Mouse (Mus musculus): Measurements from ENCODE around the gene Otop2. TPM values are rescaled to one million over a fixed set of nuclear protein-coding genes. Genes with fewer than 3 reads are reported as not detected.
A peak's percentile ranks its signal among the peaks of the same experiment; 100 is the strongest.

Gene Otop2
- total RNA-seq, 2 experiments from 2014 or later, result not detected

GRCm38 (mm10) chr11:115295939-115296338 is 11.0 kb upstream of the Otop2 start:
- intact Hi-C loops (cut with DNase I), result no loop called here
- DNase-seq, result no peak

GRCm38 (mm10) chr11:115296471-115297210 is 10.3 kb upstream of the Otop2 start:
- no peak for DNase-seq
- intact Hi-C loops (cut with DNase I), result no loop called here

GRCm38 (mm10) chr11:115297214-115297826 is 9.6 kb upstream of the Otop2 start, which contains the start of gene Fads6:
Fads6 (minus strand) TSS chr11:115297663.
- DNase-seq, result peak; percentile 39 to 56
- intact Hi-C loops (cut with DNase I), result no loop called here

- intact Hi-C loops (cut with DNase I), result no loop called here
Measured at GRCm38 (mm10) chr11:115298160-115298559, 8.8 kb upstream of the Otop2 start.

GRCm38 (mm10) chr11:115300745-115301144 is 6.2 kb upstream of the Otop2 start:
- intact Hi-C loops (cut with DNase I), result no loop called here

More at GRCm38 (mm10) chr11:115298160-115298559, 8.8 kb upstream of the Otop2 start:
- DNase-seq, result no peak

GRCm38 (mm10) chr11:115301351-115301750 is 5.6 kb upstream of the Otop2 start:
- DNase-seq, result no peak
- intact Hi-C loops (cut with DNase I), result no loop called here

More at GRCm38 (mm10) chr11:115300745-115301144, 6.2 kb upstream of the Otop2 start:
- no peak for DNase-seq

- intact Hi-C loops (cut with DNase I), result no loop called here
- DNase-seq, result no peak
Measured at GRCm38 (mm10) chr11:115303167-115303566, 3.8 kb upstream of the Otop2 start.

- intact Hi-C loops (cut with DNase I), result no loop called here
Measured at GRCm38 (mm10) chr11:115308781-115309180, 1.8 kb downstream of the Otop2 start.

GRCm38 (mm10) chr11:115314249-115314648 is 7.3 kb downstream of the Otop2 start:
- no peak for DNase-seq
- intact Hi-C loops (cut with DNase I), result no loop called here

More at GRCm38 (mm10) chr11:115308781-115309180, 1.8 kb downstream of the Otop2 start:
- DNase-seq, result no peak

GRCm38 (mm10) chr11:115317204-115317603 is 10.2 kb downstream of the Otop2 start:
- intact Hi-C loops (cut with DNase I), result no loop called here

GRCm38 (mm10) chr11:115318245-115319027 is 11.5 kb downstream of the Otop2 start:
- DNase-seq, result no peak
- intact Hi-C loops (cut with DNase I), result no loop called here

More at GRCm38 (mm10) chr11:115317204-115317603, 10.2 kb downstream of the Otop2 start:
- no peak for DNase-seq

- no peak for DNase-seq
- intact Hi-C loops (cut with DNase I), result no loop called here
Measured at GRCm38 (mm10) chr11:115319704-115320383, 12.9 kb downstream of the Otop2 start.

- intact Hi-C loops (cut with DNase I), result loop anchor here (1.0 kb wide), 1 partner anchor 32 kb away; no protein-coding TSS in a partner anchor
Measured at GRCm38 (mm10) chr11:115321906-115322693, 15.1 kb downstream of the Otop2 start, which contains the start of gene Ush1g. Ush1g (minus strand) TSS chr11:115322041.

GRCm38 (mm10) chr11:115323354-115323753 is 16.4 kb downstream of the Otop2 start:
- intact Hi-C loops (cut with DNase I), result no loop called here
- no peak for DNase-seq

More at GRCm38 (mm10) chr11:115321906-115322693, 15.1 kb downstream of the Otop2 start, which contains the start of gene Ush1g:
- DNase-seq, result peak; percentile 67 to 76

GRCm38 (mm10) chr11:115326730-115327129 is 19.8 kb downstream of the Otop2 start:
- intact Hi-C loops (cut with DNase I), result no loop called here
- DNase-seq, result no peak

- no peak for DNase-seq
- intact Hi-C loops (cut with DNase I), result no loop called here
Measured at GRCm38 (mm10) chr11:115329339-115329738, 22.4 kb downstream of the Otop2 start.

- intact Hi-C loops (cut with DNase I), result no loop called here
- DNase-seq, result no peak
Measured at GRCm38 (mm10) chr11:115334531-115334930, 27.6 kb downstream of the Otop2 start, which contains the start of gene Otop3. Otop3 (plus strand) TSS chr11:115334731.

GRCm38 (mm10) chr11:115335223-115335622 is 28.3 kb downstream of the Otop2 start:
- intact Hi-C loops (cut with DNase I), result no loop called here
- DNase-seq, result no peak

- DNase-seq, result no peak
- intact Hi-C loops (cut with DNase I), result no loop called here
Measured at GRCm38 (mm10) chr11:115336115-115336514, 29.2 kb downstream of the Otop2 start.

Data from heart, postnatal 14 days (tissue).